Mouse (Mus musculus): Measurements from ENCODE around the gene Tbc1d10a.
A peak's percentile ranks its signal among the peaks of the same experiment; 100 is the strongest.

Tbc1d10a gene

DNA sequence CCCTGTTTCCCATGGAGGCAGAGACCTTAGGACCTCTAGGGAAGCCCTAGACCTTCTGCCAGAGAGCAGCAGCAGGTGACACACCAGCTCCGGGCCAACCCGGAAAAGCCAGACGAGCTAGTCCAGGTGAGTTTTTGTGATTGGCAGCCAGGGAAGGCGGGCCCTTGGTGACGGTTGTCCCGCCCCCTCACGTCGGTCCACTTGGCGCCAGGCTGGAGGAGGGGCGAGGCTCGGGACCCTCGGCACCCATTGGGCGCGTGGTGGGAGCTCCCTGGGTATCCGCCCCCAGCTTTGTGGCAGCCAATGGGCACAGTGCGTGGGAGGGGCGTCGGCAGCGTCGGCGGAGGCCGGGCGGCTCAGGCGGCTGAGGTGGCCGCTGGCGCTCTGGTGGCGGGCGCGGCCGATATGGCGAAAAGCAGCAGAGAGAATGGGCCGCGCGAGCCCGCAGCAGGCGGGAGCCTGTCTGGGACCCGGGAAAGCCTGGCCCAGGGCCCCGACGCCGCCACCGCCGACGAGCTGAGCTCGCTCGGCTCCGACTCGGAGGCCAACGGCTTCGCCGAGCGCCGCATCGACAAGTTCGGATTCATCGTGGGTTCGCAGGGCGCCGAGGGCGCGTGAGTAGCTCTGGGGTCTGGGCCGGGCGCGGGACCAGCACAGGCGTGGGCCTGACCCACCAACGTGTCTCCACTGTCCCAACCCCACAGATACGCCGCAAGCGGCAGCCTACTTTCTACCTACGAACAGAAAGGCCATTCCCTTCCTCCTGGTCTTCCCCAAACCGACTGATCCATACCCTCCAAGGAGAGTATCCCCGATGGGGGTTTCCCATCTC, at the start of gene Tbc1d10a:
Gene Tbc1d10a (plus strand): TSS at position 304 of the 832 bp plus-strand sequence.
- peak; percentile 94 for DNase-seq (ENCODE audit: low read depth, low spot score)

DNA sequence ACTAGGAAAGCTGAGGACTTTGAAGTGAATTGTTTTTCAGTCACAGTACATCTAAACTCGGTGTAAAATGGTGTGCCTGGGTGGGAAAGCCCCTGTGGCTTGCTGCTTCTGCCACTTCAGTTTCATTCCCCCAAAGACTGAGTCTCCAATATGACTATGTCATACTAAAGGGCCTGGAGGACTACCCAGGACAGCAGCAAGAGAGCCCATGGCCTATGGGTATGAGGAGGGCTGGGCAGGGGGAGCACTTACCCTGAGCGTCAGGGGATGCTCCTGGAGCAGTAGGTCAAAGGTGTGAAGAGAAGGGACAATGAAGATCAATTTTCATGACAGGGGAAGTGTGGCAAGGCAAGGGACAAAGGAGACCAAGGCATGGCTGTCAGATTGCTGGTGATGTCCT, 47.6 kb upstream of the Tbc1d10a start:
- DNase-seq (ENCODE audit: low read depth, low spot score), result no peak

DNA sequence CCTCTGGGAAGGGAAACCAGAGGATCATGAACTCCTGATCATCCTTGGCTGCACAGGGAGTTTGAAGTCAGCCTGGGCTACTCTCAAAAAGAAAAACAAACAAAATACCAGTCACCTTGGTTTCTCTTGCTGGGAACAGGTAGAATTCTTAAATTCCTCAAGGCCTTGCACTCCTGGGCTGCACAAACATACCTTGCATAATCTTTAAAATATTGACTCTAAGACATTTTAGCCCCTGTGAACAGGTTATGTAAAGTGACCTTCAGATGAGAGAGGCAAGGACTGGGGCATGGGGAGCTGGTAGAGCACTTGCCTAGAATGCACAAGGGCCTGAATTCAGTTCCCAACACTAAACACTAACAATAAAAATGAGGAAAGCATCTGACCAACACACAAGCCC, 45.1 kb upstream of the Tbc1d10a start:
- DNase-seq (ENCODE audit: low read depth, low spot score), result no peak

DNA sequence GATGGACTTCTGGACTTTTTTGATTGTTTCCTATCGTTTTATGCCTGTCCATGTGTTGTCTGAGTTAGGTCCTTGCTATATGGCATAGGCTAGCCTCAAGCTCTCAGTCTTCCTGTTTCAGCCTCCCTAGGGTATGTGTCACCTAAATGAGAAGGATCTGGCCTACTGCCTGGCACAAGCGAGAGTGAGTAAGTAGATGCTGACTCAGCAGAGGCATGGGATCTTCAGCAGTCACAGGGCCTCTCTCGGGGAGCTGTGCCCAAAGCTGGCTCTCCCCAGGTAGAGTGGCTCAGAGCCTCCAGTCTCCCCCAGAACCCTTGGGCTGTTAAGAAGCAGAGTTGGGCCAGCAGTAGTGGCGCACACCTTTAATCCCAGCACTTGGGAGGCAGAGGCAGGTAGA, 44.2 kb upstream of the Tbc1d10a start:
- no peak for DNase-seq (ENCODE audit: low read depth, low spot score)

DNA sequence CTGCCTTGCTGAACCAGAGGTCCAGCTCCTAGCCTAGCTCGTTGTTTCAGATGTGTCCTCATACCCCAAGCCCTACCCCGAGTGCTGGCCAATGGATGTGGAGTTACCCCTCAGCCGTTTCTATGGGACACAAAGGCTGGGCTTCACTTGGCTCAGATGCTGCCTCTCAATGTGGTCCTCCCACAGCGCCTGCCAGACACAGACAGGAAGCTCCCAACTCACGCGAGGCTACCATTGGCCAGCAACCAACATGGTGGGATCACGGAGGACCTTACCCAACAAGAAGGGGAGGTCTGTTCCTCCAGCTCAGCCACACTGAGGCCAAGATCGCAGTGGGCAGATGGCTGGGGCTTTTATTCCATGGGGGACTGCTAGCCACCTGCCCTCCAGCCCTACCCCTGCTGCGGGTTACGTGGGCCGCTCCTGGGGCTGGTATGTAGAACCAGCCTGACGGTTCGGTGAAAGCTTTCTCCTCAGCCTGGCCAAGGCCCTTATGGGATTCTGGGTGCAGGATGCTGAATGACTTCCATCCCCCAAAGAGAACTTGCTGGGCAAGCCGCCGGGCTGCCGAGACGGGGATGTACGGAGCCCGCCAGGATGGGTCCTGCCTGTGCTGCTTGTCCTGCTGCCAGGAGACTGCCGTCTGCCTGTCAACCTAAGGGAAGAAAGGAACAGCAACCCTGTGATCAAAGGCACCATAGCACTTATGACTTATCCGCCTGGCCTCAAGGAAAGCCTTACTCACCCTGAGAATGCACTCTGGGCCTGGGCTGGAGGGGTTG, 43.1 kb upstream of the Tbc1d10a start:
- no peak for DNase-seq (ENCODE audit: low read depth, low spot score)

DNA sequence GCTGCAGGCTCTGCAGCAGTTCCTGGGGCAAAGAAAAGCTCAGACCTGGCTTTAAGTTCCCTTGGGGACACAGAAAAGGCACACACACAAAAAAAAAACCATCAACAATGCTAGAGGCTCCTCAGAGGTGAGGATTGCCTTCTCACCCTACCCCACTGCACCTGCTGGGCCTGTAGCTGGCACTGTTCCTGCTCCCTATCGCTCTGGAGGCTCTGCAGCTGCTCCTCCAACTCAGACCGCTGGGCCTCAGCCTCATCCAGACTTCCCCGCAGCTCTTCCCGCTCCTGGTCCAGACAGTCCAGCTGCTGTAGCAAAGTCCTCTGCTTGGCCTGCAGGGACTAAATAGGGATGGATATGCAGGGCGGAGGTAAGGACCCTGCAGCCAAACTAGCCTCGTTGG, 40.2 kb upstream of the Tbc1d10a start:
- DNase-seq (ENCODE audit: low read depth, low spot score), result no peak

DNA sequence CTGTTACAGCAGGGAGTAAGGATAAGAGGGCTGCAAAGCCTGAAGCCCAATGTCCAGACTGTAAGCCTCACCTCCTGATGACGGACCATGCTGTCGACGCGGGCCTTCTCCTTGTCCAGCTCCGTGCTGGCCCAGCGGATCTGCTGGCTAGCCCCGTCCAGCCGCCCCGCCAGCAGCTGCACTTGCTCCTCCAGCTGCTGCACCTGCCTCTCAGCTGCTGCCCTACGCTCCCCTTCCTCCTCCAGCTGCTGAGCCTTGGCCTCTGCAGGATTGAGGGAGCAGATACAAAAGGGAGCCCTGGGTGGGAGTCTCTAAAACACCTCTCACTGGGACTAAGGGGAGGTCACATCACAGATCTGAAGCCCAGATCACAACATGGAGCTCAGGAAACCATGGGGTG, 39.5 kb upstream of the Tbc1d10a start:
- DNase-seq (ENCODE audit: low read depth, low spot score), result no peak

DNA sequence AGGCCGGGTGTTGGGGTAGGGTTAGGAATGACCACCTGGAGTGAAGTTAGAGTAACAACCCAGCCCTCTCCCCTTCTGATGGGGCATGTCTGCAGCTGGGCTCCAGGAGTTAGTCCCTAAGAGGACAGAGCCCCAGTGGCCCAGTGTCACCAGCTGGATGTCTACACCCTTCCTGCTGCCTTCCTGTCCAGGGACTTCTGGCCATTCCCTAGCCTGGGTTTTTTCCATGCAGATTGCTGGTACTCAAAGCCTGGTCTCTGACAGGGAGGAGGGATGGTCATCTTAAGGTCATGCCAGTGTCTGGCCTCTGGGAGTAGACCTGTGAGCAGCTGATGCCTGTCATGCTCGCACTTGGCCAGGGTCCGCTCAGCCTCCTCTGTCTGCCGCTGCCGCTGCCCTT, 38.5 kb upstream of the Tbc1d10a start:
- no peak for DNase-seq (ENCODE audit: low read depth, low spot score)

DNA sequence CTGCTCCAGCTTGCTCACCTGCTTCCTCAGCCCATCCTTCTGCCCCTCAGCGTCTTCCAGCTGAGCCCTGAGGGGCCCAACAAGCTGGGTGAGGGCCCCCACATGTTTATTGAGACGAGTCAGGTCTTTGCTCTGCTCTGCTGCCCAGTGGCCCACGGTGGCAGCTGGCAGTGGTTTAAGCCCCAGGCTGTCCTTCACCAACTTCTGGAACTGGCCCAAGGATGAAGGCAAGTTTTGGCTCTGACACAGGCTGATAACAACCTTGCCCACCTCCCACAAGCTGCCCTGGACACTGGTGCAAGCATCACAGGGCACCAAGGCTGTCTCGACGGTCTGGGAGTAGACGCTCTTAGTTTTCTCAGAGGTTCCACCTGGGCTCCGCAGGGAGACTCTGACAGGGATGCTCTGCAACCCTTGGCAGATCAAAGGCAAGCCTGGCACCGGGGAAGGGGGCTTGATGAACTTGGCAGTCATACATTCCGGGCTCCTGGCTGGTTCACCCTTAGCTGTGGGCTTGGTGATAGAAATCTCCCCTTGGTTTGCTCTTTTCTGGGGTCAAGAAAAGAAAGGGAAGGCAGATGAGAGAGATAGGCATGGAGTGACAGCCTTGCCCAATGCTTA, 37.9 kb upstream of the Tbc1d10a start:
- no peak for DNase-seq (ENCODE audit: low read depth, low spot score)

DNA sequence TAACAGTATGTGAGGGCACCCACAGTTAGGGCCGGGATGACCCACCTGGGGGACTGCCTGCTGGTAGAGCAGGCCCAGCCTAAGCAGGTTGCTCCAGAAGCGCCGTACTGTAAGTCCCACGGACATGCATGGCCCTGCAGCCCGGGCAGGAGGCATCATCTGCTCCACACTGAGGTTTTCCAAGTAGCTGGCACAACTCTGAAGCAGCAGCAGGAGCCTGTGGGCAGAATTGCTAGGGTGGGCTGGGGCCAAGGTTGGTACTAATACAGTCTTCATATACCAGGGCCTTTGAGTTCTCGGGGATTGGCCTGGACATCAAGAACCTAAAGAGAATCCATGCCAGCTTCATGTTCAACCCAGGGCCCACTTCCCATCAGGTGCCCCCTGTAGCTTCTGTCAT, 36.7 kb upstream of the Tbc1d10a start:
- DNase-seq (ENCODE audit: low read depth, low spot score), result no peak

DNA sequence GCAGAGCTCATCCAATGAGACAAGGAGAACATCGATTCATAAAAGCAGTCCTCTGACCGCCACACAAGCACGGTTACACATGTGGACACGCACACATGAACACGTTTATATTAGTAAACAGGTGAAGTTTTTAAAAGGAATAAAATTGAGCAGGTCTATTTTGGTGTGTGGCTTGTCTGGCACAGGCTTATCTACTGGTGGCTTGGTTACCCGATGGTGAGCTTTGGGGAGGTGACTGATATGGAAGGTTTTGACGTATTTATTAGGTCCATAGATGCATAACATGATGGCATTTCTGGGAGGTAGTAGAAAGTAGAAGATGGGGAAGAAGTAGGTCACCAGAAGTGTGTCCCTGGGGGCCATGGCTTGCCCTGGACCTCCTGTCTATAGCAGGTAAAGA, 32.9 kb upstream of the Tbc1d10a start:
- no peak for DNase-seq (ENCODE audit: low read depth, low spot score)

DNA sequence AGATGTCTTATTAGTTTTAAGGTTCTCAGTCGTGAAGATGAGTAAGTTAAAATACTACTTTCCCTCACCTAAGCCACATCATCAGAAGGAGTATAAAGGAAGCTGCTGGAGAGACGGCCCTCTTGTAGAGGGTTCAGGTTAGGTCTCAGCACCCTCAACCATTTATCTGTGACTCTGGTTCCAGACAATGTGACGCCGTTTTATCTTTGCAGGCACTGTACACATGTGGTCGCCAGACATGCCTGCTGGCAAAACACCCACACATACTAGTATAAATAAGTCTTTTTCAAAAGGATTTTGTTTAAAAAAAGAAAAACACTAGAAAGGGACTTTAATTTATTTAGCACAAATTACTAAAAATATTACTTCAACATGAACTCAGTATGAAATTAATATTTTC, 30.9 kb upstream of the Tbc1d10a start:
- no peak for DNase-seq (ENCODE audit: low read depth, low spot score)

DNA sequence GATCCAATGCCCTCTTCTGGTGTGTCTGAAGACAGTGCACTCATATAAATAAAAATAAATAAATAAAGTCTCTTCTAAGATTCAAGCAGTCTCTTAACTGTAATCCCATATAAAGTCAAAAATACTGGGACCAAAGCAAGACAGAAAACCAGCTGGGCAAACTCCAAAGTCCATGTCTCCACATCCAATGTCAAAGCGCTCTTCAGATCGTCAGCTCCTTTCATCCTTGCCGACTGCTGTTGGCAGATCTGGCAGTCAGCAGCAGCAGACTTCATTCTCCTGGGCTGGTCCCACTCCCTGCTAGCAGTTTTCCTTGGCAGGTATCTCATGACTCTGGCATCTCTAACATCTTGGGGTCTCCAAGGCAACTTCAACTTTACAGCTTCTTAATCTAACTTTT, 27.9 kb upstream of the Tbc1d10a start:
- DNase-seq (ENCODE audit: low read depth, low spot score), result no peak

DNA sequence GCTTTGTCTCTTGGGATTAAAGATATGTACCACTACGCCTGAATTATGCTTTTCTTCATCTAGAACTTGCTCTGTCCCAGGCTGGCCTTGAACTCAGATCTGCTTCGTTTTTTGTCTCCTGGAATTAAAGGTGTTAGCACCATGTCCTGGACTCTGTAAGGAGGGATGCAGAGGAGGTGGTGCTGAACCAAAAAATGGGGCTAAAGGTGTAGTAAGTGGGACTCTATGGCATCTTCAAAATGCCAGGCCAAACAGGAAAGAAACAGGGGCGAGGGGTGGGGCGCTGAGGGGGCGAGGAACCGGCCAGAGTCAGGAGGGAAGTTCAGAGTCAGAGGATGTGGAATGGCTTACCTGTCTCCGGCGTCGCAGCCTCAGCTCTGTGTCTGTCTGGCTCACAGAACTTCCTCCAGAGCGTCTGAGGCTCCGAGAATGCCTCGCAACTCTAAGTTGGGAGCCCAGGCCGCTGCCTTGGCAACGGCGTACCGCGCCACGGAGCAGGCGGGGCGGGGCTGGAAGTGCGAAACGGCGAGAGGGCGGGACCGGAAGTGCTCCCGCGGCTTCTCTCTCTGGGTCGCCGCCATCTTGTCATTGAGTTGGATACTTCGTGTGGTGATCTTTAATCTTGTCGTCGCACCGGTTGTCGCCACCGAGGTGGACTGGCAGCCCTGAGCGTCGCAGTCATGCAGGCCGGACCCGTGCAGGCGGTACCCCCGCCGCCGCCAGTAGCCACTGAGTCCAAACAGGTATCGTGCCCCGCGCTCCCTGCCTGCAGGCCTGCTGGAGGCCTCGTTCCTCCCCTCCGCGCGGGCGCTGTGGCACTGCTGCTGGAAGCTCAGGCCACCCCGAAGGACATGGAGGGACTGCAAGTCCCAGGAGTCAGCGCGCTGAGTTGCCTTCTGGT, 26.5 kb upstream of the Tbc1d10a start, which contains the start of the genes Ccdc157 and Sf3a1:
Gene Ccdc157 (minus strand): TSS at position 486 of the 901 bp plus-strand sequence.
Gene Sf3a1 (plus strand): TSS at position 543 of the 901 bp plus-strand sequence.
- DNase-seq (ENCODE audit: low read depth, low spot score), result peak; percentile 79

DNA sequence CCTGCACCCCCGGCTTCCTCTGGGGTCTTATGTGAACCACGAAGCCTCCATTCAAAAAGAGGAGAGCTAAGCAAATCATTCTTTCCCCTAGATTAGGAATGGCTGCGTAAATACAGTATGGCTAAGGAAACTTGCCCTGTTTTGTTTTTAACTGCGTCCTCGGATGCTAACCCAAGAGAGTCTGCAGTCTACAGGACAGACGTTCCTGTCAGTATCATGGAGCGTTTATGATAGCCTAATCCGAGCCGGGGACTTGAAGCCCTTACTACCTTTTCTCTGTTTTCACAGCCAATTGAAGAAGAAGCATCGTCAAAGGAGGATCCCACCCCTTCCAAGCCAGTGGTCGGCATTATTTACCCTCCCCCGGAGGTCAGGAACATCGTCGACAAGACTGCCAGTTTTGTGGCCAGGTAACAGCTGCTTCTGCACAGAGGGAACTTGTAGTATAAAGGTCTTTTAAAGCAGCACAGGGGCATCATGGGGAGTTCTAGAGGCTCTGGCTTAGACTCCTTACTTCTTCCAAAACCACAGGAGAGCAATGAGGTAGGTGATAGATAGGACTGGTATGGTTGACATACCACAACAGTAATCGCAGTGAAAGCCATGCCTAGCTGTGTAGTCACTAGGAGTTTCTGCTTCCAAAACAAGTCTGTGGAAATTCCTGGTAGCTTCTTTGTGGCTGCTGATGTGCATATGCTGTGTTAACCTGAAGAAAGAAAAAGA, 25.7 kb upstream of the Tbc1d10a start:
- no peak for DNase-seq (ENCODE audit: low read depth, low spot score)

DNA sequence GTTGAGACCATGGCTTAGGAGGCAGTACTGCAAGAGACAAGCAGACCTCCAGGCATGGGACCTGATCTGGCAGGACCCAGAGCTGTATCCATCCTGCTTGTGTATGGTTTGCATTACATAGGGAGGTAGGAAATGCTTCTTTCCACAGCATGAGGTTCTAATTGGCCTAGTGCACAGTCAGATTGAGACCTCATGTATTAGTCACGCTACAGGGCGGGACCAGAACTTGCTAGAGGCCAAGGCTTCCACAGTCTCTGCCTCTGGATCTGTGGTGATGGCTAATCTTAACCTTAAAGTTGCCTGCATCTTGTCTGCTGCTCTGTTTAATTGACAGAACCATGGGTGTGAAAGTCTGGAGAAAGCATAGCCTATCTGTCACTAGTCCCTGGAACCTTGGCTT, 21.9 kb upstream of the Tbc1d10a start:
- no peak for DNase-seq (ENCODE audit: low read depth, low spot score)

DNA sequence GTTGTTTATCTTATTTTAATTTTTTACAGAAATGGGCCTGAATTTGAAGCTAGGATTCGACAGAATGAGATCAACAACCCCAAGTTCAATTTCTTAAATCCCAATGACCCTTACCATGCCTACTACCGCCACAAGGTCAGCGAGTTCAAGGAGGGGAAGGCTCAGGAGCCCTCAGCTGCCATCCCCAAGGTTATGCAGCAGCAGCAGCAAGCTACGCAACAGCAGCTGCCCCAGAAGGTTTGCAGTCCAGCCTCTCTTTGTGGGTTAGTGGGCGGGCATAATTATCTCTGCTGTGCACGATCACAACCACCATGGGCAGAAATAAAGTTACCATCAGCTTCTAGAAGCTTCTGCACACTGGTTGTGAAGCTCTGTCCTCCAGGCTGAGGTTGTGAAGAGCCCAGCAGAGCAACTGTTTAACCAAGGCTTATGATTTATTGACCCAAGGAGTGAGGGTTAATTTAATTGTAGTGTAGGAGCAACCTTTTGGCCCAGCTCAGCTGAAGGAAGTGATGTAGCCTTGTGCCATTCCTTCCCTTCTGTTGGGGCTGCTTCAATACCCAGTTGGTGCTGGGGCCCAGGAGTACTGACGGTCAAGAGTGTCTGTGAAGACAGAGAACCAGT, 20.0 kb upstream of the Tbc1d10a start:
- no peak for DNase-seq (ENCODE audit: low read depth, low spot score)

DNA sequence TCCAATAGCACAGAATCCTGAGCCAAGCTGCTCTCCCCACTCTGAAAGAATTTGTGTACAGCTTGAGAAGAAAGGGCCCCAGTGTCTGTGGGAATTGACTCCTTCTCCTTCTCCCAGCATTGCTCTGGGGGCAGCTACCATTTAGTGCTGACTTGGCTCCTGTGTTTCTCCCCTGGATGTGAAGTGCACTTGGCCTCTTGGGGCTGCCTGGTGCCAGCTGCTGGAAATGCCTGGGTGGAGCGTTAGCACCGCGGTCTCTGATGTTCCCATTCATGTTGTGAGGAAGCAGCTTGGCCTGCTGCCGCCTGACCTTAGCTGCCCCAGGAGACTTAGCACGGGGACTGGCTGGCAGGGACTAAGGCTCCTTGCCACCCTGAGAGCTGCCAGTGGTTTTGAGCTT, 12.0 kb upstream of the Tbc1d10a start:
- DNase-seq (ENCODE audit: low read depth, low spot score), result peak; percentile 42

DNA sequence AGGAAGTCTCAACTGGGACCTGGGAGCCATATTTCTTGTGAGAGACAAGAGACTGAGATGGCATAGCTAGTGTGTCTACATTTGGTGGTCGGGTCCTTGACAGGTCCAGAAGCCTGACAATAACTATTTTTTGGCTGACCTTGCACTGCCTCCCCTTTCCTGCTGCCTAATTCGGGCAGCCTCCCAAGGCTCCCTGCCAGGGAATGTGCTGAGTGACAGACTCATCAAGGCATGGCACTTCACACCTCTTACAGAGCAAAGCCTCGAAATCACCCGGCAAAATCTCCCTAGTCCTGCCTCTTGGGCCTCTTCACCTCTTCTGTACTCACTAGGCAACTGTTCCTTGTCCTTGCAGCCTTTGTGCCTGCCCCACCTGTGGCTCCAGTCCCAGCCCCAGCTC, 8.9 kb upstream of the Tbc1d10a start:
- DNase-seq (ENCODE audit: low read depth, low spot score), result no peak

DNA sequence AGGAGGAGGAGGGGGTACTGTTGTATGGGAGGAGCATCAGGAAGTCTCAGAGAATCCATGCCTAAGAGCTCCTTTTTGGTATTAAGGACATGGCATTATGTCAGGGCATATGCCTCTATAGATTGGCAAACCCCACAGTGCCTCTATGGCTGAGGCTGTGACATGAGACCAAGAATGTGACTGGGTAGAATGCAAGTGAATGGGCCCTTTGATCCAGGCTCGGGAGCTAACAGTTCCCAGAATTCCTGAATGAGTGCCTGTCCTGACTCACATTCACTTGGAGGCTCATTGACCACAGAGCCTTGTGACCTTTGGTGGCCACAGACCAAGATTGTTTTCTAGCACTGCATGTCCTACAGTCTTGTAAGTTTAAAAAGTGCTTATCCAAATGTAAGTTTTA, 4.5 kb upstream of the Tbc1d10a start:
- no peak for DNase-seq (ENCODE audit: low read depth, low spot score)

All from brain, embryonic 18.5 days (tissue).